Comparison of ENCODE assay signal across 8 mouse cellular contexts in the genomic region with DNA sequence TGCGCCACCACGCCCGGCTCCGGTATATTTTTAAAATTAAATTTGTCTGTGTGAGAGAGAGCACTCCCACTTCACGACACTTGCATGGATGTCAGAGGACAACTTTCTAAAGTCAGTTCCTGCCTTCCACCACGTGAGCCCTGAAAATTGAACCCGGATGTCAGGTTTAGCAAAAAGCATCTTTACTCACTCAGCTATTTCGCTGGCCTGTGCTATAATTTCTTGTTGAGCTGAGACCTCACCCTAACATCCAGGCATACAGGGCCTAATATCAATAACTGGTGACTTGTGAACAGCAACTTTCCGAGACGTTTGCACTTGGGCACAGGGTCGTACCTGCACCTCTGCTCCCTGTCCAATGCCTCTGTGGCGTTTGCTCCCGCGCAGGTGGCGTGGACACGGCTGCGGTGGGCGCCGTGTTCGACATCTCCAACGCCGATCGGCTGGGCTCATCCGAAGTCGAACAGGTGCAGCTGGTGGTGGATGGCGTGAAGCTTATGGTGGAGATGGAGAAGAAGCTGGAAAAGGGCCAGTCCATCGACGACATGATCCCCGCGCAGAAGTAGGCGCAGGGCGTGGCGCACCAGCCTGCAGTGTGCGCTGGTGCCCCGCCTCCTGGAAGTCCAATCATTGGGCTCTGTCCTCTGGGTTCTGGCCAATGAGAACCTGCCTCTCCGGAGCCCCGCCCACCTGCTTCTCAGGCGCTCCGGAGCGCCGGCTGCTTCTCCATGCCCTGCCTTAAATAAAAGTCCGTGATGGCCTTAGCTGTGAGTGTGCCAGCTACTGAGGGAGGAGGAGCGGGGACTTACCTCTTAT. TPM values are rescaled to one million over a fixed set of nuclear protein-coding genes. Genes with fewer than 3 reads are reported as not detected.
DNase-seq lines count a peak whose midpoint lies in the region; ATAC-seq lines count a peak whose summit lies in the region.

No protein-coding gene starts in this region.

- peak; percentile 92 to 95 for DNase-seq in adrenal gland, adult (ENCODE audit: inconsistent age in 2 of 2, low spot score in 1 of 2)
- peak; percentile 94 for DNase-seq in embryo, embryonic 10 days (ENCODE audit: low spot score)
- DNase-seq in gastrocnemius, adult 8-10 months (ENCODE audit: low spot score in 2 of 2), result peak; percentile 64 to 76
- DNase-seq in left cerebral cortex, adult 9 months (ENCODE audit: low spot score in 2 of 2), result peak; percentile 57 to 90
- DNase-seq in right cerebral cortex, postnatal 10 days (ENCODE audit: low spot score in 2 of 2), result peak; percentile 94 to 95
- peak; percentile 92 for DNase-seq in urinary bladder, postnatal 14 days (ENCODE audit: low spot score)

- peak; percentile 97 for ATAC-seq in inflammation-experienced regulatory T-cells, adult 6 months
- peak; percentile 96 for ATAC-seq in megakaryocyte progenitor cell, adult 5-6 weeks (replicated peaks; ENCODE audit: poor library complexity)

RNA-seq across cellular contexts. Expression of gene Ckm, which starts 16.5 kb away (rescaled TPM):
- total RNA-seq in gastrocnemius, adult 8-10 months (2022), result over 10,000 TPM; 38,224 to 44,934 (median 40,442) TPM
- under 1 TPM in 1 of 3 experiments, not detected in 2; 0.25 TPM for polyA plus RNA-seq in inflammation-experienced regulatory T-cells, adult 6 months (2017; shearing (Covaris generic))
- 0.71 and 0.94 TPM in 2 replicates for total RNA-seq in megakaryocyte progenitor cell, adult 5-6 weeks (2015)
- total RNA-seq in megakaryocyte progenitor cell, adult 5-6 weeks (2017), result 1.4 and 2.0 TPM in 2 replicates

RNA-seq across cellular contexts. Expression of gene Klc3, which starts 17.1 kb away (rescaled TPM):
- total RNA-seq in gastrocnemius, adult 8-10 months (2022), result under 1 TPM in 3 of 4 experiments, not detected in 1; 0.21 to 0.40 (median 0.24) TPM
- 1 to 10 TPM; 1.5 to 4.8 (median 2.7) TPM for polyA plus RNA-seq in inflammation-experienced regulatory T-cells, adult 6 months (2017; shearing (Covaris generic))
- total RNA-seq in megakaryocyte progenitor cell, adult 5-6 weeks (2015), result not detected in 2 replicates
- 0.10 TPM in 1 of 2 replicates, not detected in the other for total RNA-seq in megakaryocyte progenitor cell, adult 5-6 weeks (2017)

RNA-seq across cellular contexts. Expression of gene Mark4, which starts 37.6 kb away (rescaled TPM):
- 10 to 100 TPM; 18.0 to 20.0 (median 19.8) TPM for total RNA-seq in gastrocnemius, adult 8-10 months (2022)
- 1 to 10 TPM in 1 of 3 experiments, under 1 TPM in 2; 0.87 to 1.3 (median 0.89) TPM for polyA plus RNA-seq in inflammation-experienced regulatory T-cells, adult 6 months (2017; shearing (Covaris generic))
- 10.3 and 11.0 TPM in 2 replicates for total RNA-seq in megakaryocyte progenitor cell, adult 5-6 weeks (2015)
- 4.8 and 6.9 TPM in 2 replicates for total RNA-seq in megakaryocyte progenitor cell, adult 5-6 weeks (2017)

RNA-seq across cellular contexts. Expression of gene Ercc2, which starts 39.2 kb away (rescaled TPM):
- total RNA-seq in gastrocnemius, adult 8-10 months (2022), result 10 to 100 TPM in 2 of 4 experiments, 1 to 10 TPM in 2; 7.5 to 14.9 (median 10.4) TPM
- polyA plus RNA-seq in inflammation-experienced regulatory T-cells, adult 6 months (2017; shearing (Covaris generic)), result 10 to 100 TPM in 2 of 3 experiments, 1 to 10 TPM in 1; 7.8 to 10.9 (median 10.8) TPM
- 10.7 and 11.2 TPM in 2 replicates for total RNA-seq in megakaryocyte progenitor cell, adult 5-6 weeks (2015)
- 26.5 and 31.6 TPM in 2 replicates for total RNA-seq in megakaryocyte progenitor cell, adult 5-6 weeks (2017)

RNA-seq across cellular contexts. Expression of gene Exoc3l2, which starts 42.1 kb away (rescaled TPM):
- under 1 TPM; 0.27 to 0.80 (median 0.35) TPM for total RNA-seq in gastrocnemius, adult 8-10 months (2022)
- not detected for polyA plus RNA-seq in inflammation-experienced regulatory T-cells, adult 6 months (2017; shearing (Covaris generic))
- 0.54 and 0.57 TPM in 2 replicates for total RNA-seq in megakaryocyte progenitor cell, adult 5-6 weeks (2015)
- total RNA-seq in megakaryocyte progenitor cell, adult 5-6 weeks (2017), result 0.62 and 1.3 TPM in 2 replicates

Comparison
In these comparisons a context has a peak if more than half of its experiments do, and no peak if none do; other contexts are left out.
1. Peak in every context shown above with its lines: DNase-seq and ATAC-seq.
2. RNA of gene Ckm, which starts 16.5 kb away (total RNA-seq): 38,224 to 44,934 TPM in gastrocnemius, adult 8-10 months; 0.71 to 2.0 TPM in megakaryocyte progenitor cell, adult 5-6 weeks; every median in the first group is over 1,000 times any median in the second.